Mouse (Mus musculus) stomach, embryonic 14.5 days (tissue): Measurements from ENCODE around the gene Cpm. TPM values are rescaled to one million over a fixed set of nuclear protein-coding genes. Genes with fewer than 3 reads are reported as not detected.

Experiments used
- ATAC-seq: fragments of 200-750 bp; cut with Nextera tagmentation; 2 replicates; pipeline ENCODE4 v1.8.0; 2017; ENCODE audit warnings: low read depth, moderate TSS enrichment; ENCODE audit not compliant: insufficient number of reproducible peaks, insufficient read depth, low FRiP score
- H3K27ac ChIP-seq: fragments of 300-500 bp; sonication (generic); 2 replicates; pipeline ENCODE4 v1.5.1; 2014; ENCODE audit warnings: mild to moderate bottlenecking, low read length, moderate library complexity, mixed read lengths
- H3K27me3 ChIP-seq: fragments of 300-500 bp; sonication (generic); 2 replicates; pipeline ENCODE4 v1.6.1; 2014; ENCODE audit warnings: low read length, control low read depth, mixed read lengths; ENCODE audit not compliant: control insufficient read depth, insufficient read depth
- H3K36me3 ChIP-seq: fragments of 300-500 bp; sonication (generic); 2 replicates; pipeline ENCODE4 v1.6.1; 2014; ENCODE audit warnings: mild to moderate bottlenecking, control low read depth, low read length, moderate library complexity, mixed read lengths; ENCODE audit not compliant: control insufficient read depth, insufficient read depth
- H3K4me1 ChIP-seq: fragments of 300-500 bp; sonication (generic); 2 replicates; pipeline ENCODE4 v1.6.1; 2014; ENCODE audit warnings: low read length, control low read depth, mixed read lengths; ENCODE audit not compliant: control insufficient read depth, insufficient read depth
- H3K4me2 ChIP-seq: fragments of 300-500 bp; sonication (generic); replicated peaks from 2 replicates; pipeline ENCODE4 v1.6.1; 2014; ENCODE audit warnings: low read depth, low read length, control low read depth
- H3K4me3 ChIP-seq: fragments of 300-500 bp; sonication (generic); 2 replicates; pipeline ENCODE4 v1.5.1; 2014; ENCODE audit warnings: low read depth, low read length, control low read depth
- H3K9ac ChIP-seq: fragments of 300-500 bp; sonication (generic); replicated peaks from 2 replicates; pipeline ENCODE4 v1.6.1; 2014; ENCODE audit warnings: low read depth, mild to moderate bottlenecking, control low read depth, low read length, moderate library complexity, mixed read lengths
- H3K9me3 ChIP-seq: fragments of 300-500 bp; sonication (generic); 2 replicates; pipeline ENCODE4 v1.6.1; 2016; ENCODE audit warnings: low read depth, low read length, control low read depth; ENCODE audit not compliant: control insufficient read depth
- WGBS: fragments of 180-500 bp; shearing (Covaris S2); extraction: QIAGEN DNeasy Blood & Tissue Kit; methylation state at CpG from one replicate; pipeline ENCODE4 v1.1.7; 2014; 5-methylcytosine and 5-hydroxymethylcytosine counted together
- polyA plus RNA-seq: library from polyadenylated mRNA; unstranded; fragments of >200 nt; fragmentation: Nextera tagmentation; extraction: Ambion mirVana; gene quantifications from 2 replicates; pipeline ENCODE4 v1.2.1, GENCODE M21; 2014

The Cpm gene
- polyA plus RNA-seq, 1 experiment from 2014 or later, result 95.8 TPM

GRCm38 (mm10) chr10:117688204-117689151, 59.2 kb downstream of the Cpm start:
- Histone ChIP-seq H3K4me2 (no peak overlapping the region), H3K27ac (no peak overlapping the region), H3K9ac (no peak overlapping the region), H3K36me3 (peaks cover 44% of the 10 kb centered on the region), H3K4me3 (no peak overlapping the region), H3K4me1 (no peaks in the 10 kb centered on the region), H3K9me3 (no peaks in the 10 kb centered on the region), H3K27me3 (no peaks in the 10 kb centered on the region)
- 85% methylated on average over 13 of the region's 13 CpGs for WGBS
- ATAC-seq, result no peak; the same call in 1 of the 2 replicates

- Histone ChIP-seq H3K9ac (no peak overlapping the region), H3K36me3 (peaks cover 52% of the 10 kb centered on the region), H3K4me2 (no peak overlapping the region), H3K4me1 (no peaks in the 10 kb centered on the region), H3K4me3 (no peak overlapping the region), H3K27me3 (no peaks in the 10 kb centered on the region), H3K27ac (no peak overlapping the region), H3K9me3 (no peaks in the 10 kb centered on the region)
- no peak for ATAC-seq
- WGBS, result 90% methylated on average over 11 of the region's 11 CpGs
Measured at GRCm38 (mm10) chr10:117689297-117690100, 60.2 kb downstream of the Cpm start.

- ATAC-seq, result no peak
- Histone ChIP-seq H3K4me1 (no peaks in the 10 kb centered on the region), H3K27me3 (no peaks in the 10 kb centered on the region), H3K9ac (no peak overlapping the region), H3K9me3 (no peaks in the 10 kb centered on the region), H3K36me3 (peaks cover 57% of the 10 kb centered on the region), H3K4me2 (no peak overlapping the region), H3K27ac (no peak overlapping the region), H3K4me3 (no peak overlapping the region)
- 79% methylated on average over 2 of the region's 2 CpGs for WGBS
Measured at GRCm38 (mm10) chr10:117690101-117690352, 60.7 kb downstream of the Cpm start.

GRCm38 (mm10) chr10:117690770-117691296, 61.5 kb downstream of the Cpm start:
- Histone ChIP-seq H3K9ac (no peak overlapping the region), H3K27ac (no peak overlapping the region), H3K4me1 (no peaks in the 10 kb centered on the region), H3K36me3 (peaks cover 65% of the 10 kb centered on the region), H3K9me3 (no peaks in the 10 kb centered on the region), H3K4me2 (no peak overlapping the region), H3K4me3 (no peak overlapping the region), H3K27me3 (no peaks in the 10 kb centered on the region)
- WGBS, result 94% methylated on average over 3 of the region's 3 CpGs
- ATAC-seq, result no peak

- Histone ChIP-seq H3K4me2 (no peak overlapping the region), H3K4me1 (no peaks in the 10 kb centered on the region), H3K36me3 (peaks cover 70% of the 10 kb centered on the region), H3K27ac (no peak overlapping the region), H3K27me3 (no peaks in the 10 kb centered on the region), H3K9ac (no peak overlapping the region), H3K9me3 (no peaks in the 10 kb centered on the region), H3K4me3 (no peak overlapping the region)
- WGBS, result 96% methylated on average over 10 of the region's 10 CpGs
- no peak for ATAC-seq
Measured at GRCm38 (mm10) chr10:117691389-117691968, 62.2 kb downstream of the Cpm start.

GRCm38 (mm10) chr10:117692173-117692572, 62.9 kb downstream of the Cpm start:
- Histone ChIP-seq H3K9me3 (no peaks in the 10 kb centered on the region), H3K27ac (no peak overlapping the region), H3K36me3 (peaks cover 77% of the 10 kb centered on the region), H3K4me2 (no peak overlapping the region), H3K4me3 (no peak overlapping the region), H3K27me3 (no peaks in the 10 kb centered on the region), H3K9ac (no peak overlapping the region), H3K4me1 (no peaks in the 10 kb centered on the region)
- no peak for ATAC-seq

- no peak for ATAC-seq
- no peaks in the 10 kb centered on the region for H3K9me3 ChIP-seq
- WGBS, result 91% methylated on average over 5 of the region's 5 CpGs
- peaks cover 85% of the 10 kb centered on the region for H3K36me3 ChIP-seq
- H3K4me1 ChIP-seq, result no peaks in the 10 kb centered on the region
- H3K4me2 ChIP-seq, result no peak overlapping the region
- no peak overlapping the region for H3K9ac ChIP-seq
- H3K4me3 ChIP-seq, result no peak overlapping the region
- H3K27ac ChIP-seq, result no peak overlapping the region
- H3K27me3 ChIP-seq, result no peaks in the 10 kb centered on the region
Measured at GRCm38 (mm10) chr10:117692953-117693352, 63.7 kb downstream of the Cpm start.

GRCm38 (mm10) chr10:117694255-117694953, 65.1 kb downstream of the Cpm start:
- Histone ChIP-seq H3K27ac (no peak overlapping the region), H3K27me3 (no peaks in the 10 kb centered on the region), H3K4me3 (no peak overlapping the region), H3K36me3 (peaks cover 87% of the 10 kb centered on the region), H3K9ac (no peak overlapping the region), H3K4me2 (no peak overlapping the region), H3K9me3 (no peaks in the 10 kb centered on the region), H3K4me1 (no peaks in the 10 kb centered on the region)
- ATAC-seq, result no peak
- WGBS, result 96% methylated on average over 6 of the region's 6 CpGs
